Mouse (Mus musculus) ES-Bruce4 (cell line): Measurements from ENCODE around the gene Trim66. TPM values are rescaled to one million over a fixed set of nuclear protein-coding genes. Genes with fewer than 3 reads are reported as not detected.

Experiments used
- H3K27ac ChIP-seq: 2 replicates; pipeline ENCODE4 v1.5.1; 2012; ENCODE audit warnings: low read length, inconsistent platforms; ENCODE audit not compliant: insufficient read depth
- H3K27me3 ChIP-seq: 2 replicates; pipeline ENCODE4 v1.6.1; 2012; ENCODE audit warnings: mild to moderate bottlenecking, low read length, inconsistent platforms; ENCODE audit not compliant: control insufficient read depth, poor library complexity, insufficient read depth, severe bottlenecking
- H3K36me3 ChIP-seq: 2 replicates; pipeline ENCODE4 v1.6.1; 2012; ENCODE audit warnings: inconsistent platforms, mild to moderate bottlenecking, low read length, moderate library complexity; ENCODE audit not compliant: control insufficient read depth, poor library complexity, insufficient read depth, severe bottlenecking
- H3K4me1 ChIP-seq: one replicate; pipeline ENCODE4 v1.8.1; 2011; ENCODE audit warnings: low read length; ENCODE audit not compliant: control insufficient read depth, insufficient read depth
- H3K4me3 ChIP-seq: 2 replicates; pipeline ENCODE4 v1.5.1; 2011; ENCODE audit warnings: low read depth, mild to moderate bottlenecking, low read length
- H3K9ac ChIP-seq: 2 replicates; pipeline ENCODE4 v1.6.1; 2012; ENCODE audit warnings: low read depth, mild to moderate bottlenecking, inconsistent platforms; ENCODE audit not compliant: poor library complexity, severe bottlenecking
- H3K9me3 ChIP-seq: replicated peaks from 2 replicates; pipeline ENCODE4 v1.6.1; 2012; ENCODE audit warnings: mild to moderate bottlenecking, low read length, inconsistent platforms; ENCODE audit not compliant: control insufficient read depth, poor library complexity, insufficient read depth, severe bottlenecking
- CTCF ChIP-seq: IDR thresholded peaks from one replicate; pipeline ENCODE4 v1.8.1; 2011; ENCODE audit warnings: low read depth, low read length
- EP300 ChIP-seq: IDR thresholded peaks from 2 replicates; pipeline ENCODE4 v1.6.1; 2011; ENCODE audit warnings: low read depth, low read length; ENCODE audit not compliant: insufficient read depth
- POLR2A ChIP-seq: IDR thresholded peaks from one replicate; pipeline ENCODE4 v1.8.1; 2011; ENCODE audit warnings: low read length; ENCODE audit not compliant: insufficient read depth
- polyA plus RNA-seq: library from polyadenylated mRNA; stranded (reverse); fragments of >200 nt; gene quantifications from 2 replicates; pipeline ENCODE4 v1.2.4, GENCODE M21; 2011; ENCODE audit warnings: low read depth; ENCODE audit not compliant: missing spikeins, insufficient read depth, insufficient read length

Gene Trim66
- polyA plus RNA-seq, 1 experiment: 0.63 TPM

GRCm38 (mm10) chr7:109507119-109507518 lies 815 bp downstream of the Trim66 start:
- no peak overlapping the region for H3K27ac ChIP-seq
- H3K4me3 ChIP-seq: no peak overlapping the region
- peak; percentile 31; the same call in 1 of the 2 replicates for TF ChIP-seq EP300
- TF ChIP-seq CTCF: no peak

GRCm38 (mm10) chr7:109497507-109497906 lies 10.4 kb downstream of the Trim66 start:
- no peaks in the 10 kb centered on the region for H3K36me3 ChIP-seq

More at GRCm38 (mm10) chr7:109507119-109507518, 815 bp downstream of the Trim66 start:
- Histone ChIP-seq H3K4me1 (peaks cover 6% of the 10 kb centered on the region), H3K9me3 (no peaks in the 10 kb centered on the region), H3K9ac (no peak overlapping the region), H3K36me3 (no peaks in the 10 kb centered on the region), H3K27me3 (no peaks in the 10 kb centered on the region)

GRCm38 (mm10) chr7:109493319-109494316 lies 14.3 kb downstream of the Trim66 start:
- H3K4me3 ChIP-seq: no peak overlapping the region

More at GRCm38 (mm10) chr7:109497507-109497906, 10.4 kb downstream of the Trim66 start:
- H3K27me3 ChIP-seq: no peaks in the 10 kb centered on the region
- no peaks in the 10 kb centered on the region for H3K9me3 ChIP-seq
- TF ChIP-seq POLR2A: no peak
- TF ChIP-seq EP300: no peak
- no peak for TF ChIP-seq CTCF
- H3K27ac ChIP-seq: no peak overlapping the region
- H3K9ac ChIP-seq: no peak overlapping the region
- no peak overlapping the region for H3K4me3 ChIP-seq
- H3K4me1 ChIP-seq: no peaks in the 10 kb centered on the region

GRCm38 (mm10) chr7:109492616-109493318 lies 15.2 kb downstream of the Trim66 start:
- no peak for TF ChIP-seq POLR2A
- TF ChIP-seq EP300: no peak
- TF ChIP-seq CTCF: no peak
- no peaks in the 10 kb centered on the region for H3K36me3 ChIP-seq
- H3K9ac ChIP-seq: no peak overlapping the region
- H3K9me3 ChIP-seq: no peaks in the 10 kb centered on the region
- no peak overlapping the region for H3K27ac ChIP-seq
- H3K4me1 ChIP-seq: no peaks in the 10 kb centered on the region
- no peak overlapping the region for H3K4me3 ChIP-seq
- H3K27me3 ChIP-seq: no peaks in the 10 kb centered on the region

More at GRCm38 (mm10) chr7:109493319-109494316, 14.3 kb downstream of the Trim66 start:
- Histone ChIP-seq H3K9me3 (no peaks in the 10 kb centered on the region), H3K9ac (no peak overlapping the region), H3K36me3 (no peaks in the 10 kb centered on the region), H3K4me1 (no peaks in the 10 kb centered on the region), H3K27ac (no peak overlapping the region), H3K27me3 (no peaks in the 10 kb centered on the region)
- TF ChIP-seq EP300: no peak
- TF ChIP-seq CTCF: no peak
- TF ChIP-seq POLR2A: no peak

GRCm38 (mm10) chr7:109484221-109484620 lies 23.7 kb downstream of the Trim66 start:
- Histone ChIP-seq H3K4me1 (no peaks in the 10 kb centered on the region), H3K27me3 (no peaks in the 10 kb centered on the region), H3K9me3 (no peaks in the 10 kb centered on the region), H3K36me3 (no peaks in the 10 kb centered on the region), H3K27ac (no peak overlapping the region), H3K9ac (no peak overlapping the region), H3K4me3 (no peak overlapping the region)
- TF ChIP-seq CTCF (no peak), EP300 (no peak), POLR2A (no peak)
